Mouse (Mus musculus): ENCODE measurements around the gene Trim16. TPM values are rescaled to one million over a fixed set of nuclear protein-coding genes. Genes with fewer than 3 reads are reported as not detected.

Gene Trim16
- polyA plus RNA-seq, 1 experiment from 2014 or later, result 2.7 TPM

- ATAC-seq, result no peak
- no peak for DNase-seq (ENCODE audit: low spot score)
- peaks cover 5% of the 10 kb centered on the region for H3K4me1 ChIP-seq (ENCODE audit: control insufficient read depth, insufficient read depth, low read length)
- H3K9ac ChIP-seq (ENCODE audit: low read length), result no peak overlapping the region
- no peak overlapping the region for H3K4me2 ChIP-seq (ENCODE audit: low read length)
- no peak overlapping the region for H3K27ac ChIP-seq (ENCODE audit: low read depth, low read length)
- no peaks in the 10 kb centered on the region for H3K27me3 ChIP-seq (replicated peaks; ENCODE audit: control insufficient read depth, insufficient read depth, low read length)
- no peaks in the 10 kb centered on the region for H3K36me3 ChIP-seq (ENCODE audit: control insufficient read depth, insufficient read depth, low read length)
- 86% methylated on average over 9 of the region's 9 CpGs for WGBS
- H3K9me3 ChIP-seq (replicated peaks; ENCODE audit: control insufficient read depth, low read length), result no peaks in the 10 kb centered on the region
- no peak overlapping the region for H3K4me3 ChIP-seq (ENCODE audit: low read depth, low read length)
Measured at GRCm38 (mm10) chr11:62825222-62826105, 5.4 kb downstream of the Trim16 start.

GRCm38 (mm10) chr11:62826106-62826733 lies 6.2 kb downstream of the Trim16 start:
- no peak overlapping the region for H3K4me2 ChIP-seq (ENCODE audit: low read length)
- no peak overlapping the region for H3K4me3 ChIP-seq (ENCODE audit: low read depth, low read length)
- no peaks in the 10 kb centered on the region for H3K36me3 ChIP-seq (ENCODE audit: control insufficient read depth, insufficient read depth, low read length)
- no peaks in the 10 kb centered on the region for H3K4me1 ChIP-seq (ENCODE audit: control insufficient read depth, insufficient read depth, low read length)
- 85% methylated on average over 6 of the region's 6 CpGs for WGBS
- ATAC-seq (no peak), DNase-seq (ENCODE audit: low spot score) (no peak)
- H3K27ac ChIP-seq (ENCODE audit: low read depth, low read length), result no peak overlapping the region
- H3K27me3 ChIP-seq (replicated peaks; ENCODE audit: control insufficient read depth, insufficient read depth, low read length), result no peaks in the 10 kb centered on the region
- no peaks in the 10 kb centered on the region for H3K9me3 ChIP-seq (replicated peaks; ENCODE audit: control insufficient read depth, low read length)
- no peak overlapping the region for H3K9ac ChIP-seq (ENCODE audit: low read length)

GRCm38 (mm10) chr11:62827135-62827534 lies 7.1 kb downstream of the Trim16 start:
- no peak overlapping the region for H3K27ac ChIP-seq (ENCODE audit: low read depth, low read length)
- H3K9me3 ChIP-seq (replicated peaks; ENCODE audit: control insufficient read depth, low read length), result no peaks in the 10 kb centered on the region
- no peaks in the 10 kb centered on the region for H3K27me3 ChIP-seq (replicated peaks; ENCODE audit: control insufficient read depth, insufficient read depth, low read length)
- no peak overlapping the region for H3K4me2 ChIP-seq (ENCODE audit: low read length)
- DNase-seq (ENCODE audit: low spot score) (no peak), ATAC-seq (no peak)
- H3K36me3 ChIP-seq (ENCODE audit: control insufficient read depth, insufficient read depth, low read length), result no peaks in the 10 kb centered on the region
- H3K4me3 ChIP-seq (ENCODE audit: low read depth, low read length), result no peak overlapping the region
- WGBS, result 87% methylated on average over 4 of the region's 4 CpGs
- no peaks in the 10 kb centered on the region for H3K4me1 ChIP-seq (ENCODE audit: control insufficient read depth, insufficient read depth, low read length)
- no peak overlapping the region for H3K9ac ChIP-seq (ENCODE audit: low read length)

GRCm38 (mm10) chr11:62827911-62828310 lies 7.9 kb downstream of the Trim16 start:
- no peaks in the 10 kb centered on the region for H3K27me3 ChIP-seq (replicated peaks; ENCODE audit: control insufficient read depth, insufficient read depth, low read length)
- no peak overlapping the region for H3K27ac ChIP-seq (ENCODE audit: low read depth, low read length)
- WGBS, result 90% methylated on average over 3 of the region's 3 CpGs
- no peak overlapping the region for H3K4me2 ChIP-seq (ENCODE audit: low read length)
- DNase-seq (ENCODE audit: low spot score) (no peak), ATAC-seq (no peak)
- no peak overlapping the region for H3K9ac ChIP-seq (ENCODE audit: low read length)
- H3K9me3 ChIP-seq (replicated peaks; ENCODE audit: control insufficient read depth, low read length), result no peaks in the 10 kb centered on the region
- no peak overlapping the region for H3K4me3 ChIP-seq (ENCODE audit: low read depth, low read length)
- H3K36me3 ChIP-seq (ENCODE audit: control insufficient read depth, insufficient read depth, low read length), result no peaks in the 10 kb centered on the region
- no peaks in the 10 kb centered on the region for H3K4me1 ChIP-seq (ENCODE audit: control insufficient read depth, insufficient read depth, low read length)

GRCm38 (mm10) chr11:62830387-62830786 lies 10.4 kb downstream of the Trim16 start:
- Histone ChIP-seq H3K4me1 (ENCODE audit: control insufficient read depth, insufficient read depth, low read length) (no peaks in the 10 kb centered on the region), H3K9ac (ENCODE audit: low read length) (no peak overlapping the region), H3K4me3 (ENCODE audit: low read depth, low read length) (no peak overlapping the region), H3K36me3 (ENCODE audit: control insufficient read depth, insufficient read depth, low read length) (no peaks in the 10 kb centered on the region), H3K4me2 (ENCODE audit: low read length) (no peak overlapping the region), H3K27me3 (replicated peaks; ENCODE audit: control insufficient read depth, insufficient read depth, low read length) (no peaks in the 10 kb centered on the region), H3K27ac (ENCODE audit: low read depth, low read length) (no peak overlapping the region), H3K9me3 (replicated peaks; ENCODE audit: control insufficient read depth, low read length) (no peaks in the 10 kb centered on the region)
- ATAC-seq, result no peak
- WGBS, result 88% methylated on average over 2 of the region's 2 CpGs
- no peak for DNase-seq (ENCODE audit: low spot score)

GRCm38 (mm10) chr11:62831906-62832305 lies 11.9 kb downstream of the Trim16 start:
- no peaks in the 10 kb centered on the region for H3K27me3 ChIP-seq (replicated peaks; ENCODE audit: control insufficient read depth, insufficient read depth, low read length)
- H3K9me3 ChIP-seq (replicated peaks; ENCODE audit: control insufficient read depth, low read length), result no peaks in the 10 kb centered on the region
- no peak overlapping the region for H3K4me3 ChIP-seq (ENCODE audit: low read depth, low read length)
- no peaks in the 10 kb centered on the region for H3K36me3 ChIP-seq (ENCODE audit: control insufficient read depth, insufficient read depth, low read length)
- no peak overlapping the region for H3K9ac ChIP-seq (ENCODE audit: low read length)
- DNase-seq (ENCODE audit: low spot score), result no peak
- H3K27ac ChIP-seq (ENCODE audit: low read depth, low read length), result no peak overlapping the region
- H3K4me1 ChIP-seq (ENCODE audit: control insufficient read depth, insufficient read depth, low read length), result no peaks in the 10 kb centered on the region
- no peak overlapping the region for H3K4me2 ChIP-seq (ENCODE audit: low read length)
- no peak for ATAC-seq

- 86% methylated on average over 5 of the region's 5 CpGs for WGBS
- H3K36me3 ChIP-seq (ENCODE audit: control insufficient read depth, insufficient read depth, low read length), result no peaks in the 10 kb centered on the region
- DNase-seq (ENCODE audit: low spot score) (no peak), ATAC-seq (no peak)
- no peak overlapping the region for H3K27ac ChIP-seq (ENCODE audit: low read depth, low read length)
- no peaks in the 10 kb centered on the region for H3K9me3 ChIP-seq (replicated peaks; ENCODE audit: control insufficient read depth, low read length)
- no peak overlapping the region for H3K4me2 ChIP-seq (ENCODE audit: low read length)
- no peak overlapping the region for H3K9ac ChIP-seq (ENCODE audit: low read length)
- no peak overlapping the region for H3K4me3 ChIP-seq (ENCODE audit: low read depth, low read length)
- no peaks in the 10 kb centered on the region for H3K27me3 ChIP-seq (replicated peaks; ENCODE audit: control insufficient read depth, insufficient read depth, low read length)
- H3K4me1 ChIP-seq (ENCODE audit: control insufficient read depth, insufficient read depth, low read length), result no peaks in the 10 kb centered on the region
Measured at GRCm38 (mm10) chr11:62844562-62844961, 24.5 kb downstream of the Trim16 start.

- H3K27ac ChIP-seq (ENCODE audit: low read depth, low read length), result no peak overlapping the region
- H3K9ac ChIP-seq (ENCODE audit: low read length), result no peak overlapping the region
- 76% methylated on average over 3 of the region's 3 CpGs for WGBS
- H3K4me1 ChIP-seq (ENCODE audit: control insufficient read depth, insufficient read depth, low read length), result no peaks in the 10 kb centered on the region
- no peaks in the 10 kb centered on the region for H3K27me3 ChIP-seq (replicated peaks; ENCODE audit: control insufficient read depth, insufficient read depth, low read length)
- ATAC-seq (no peak), DNase-seq (ENCODE audit: low spot score) (no peak)
- no peak overlapping the region for H3K4me3 ChIP-seq (ENCODE audit: low read depth, low read length)
- no peak overlapping the region for H3K4me2 ChIP-seq (ENCODE audit: low read length)
- H3K36me3 ChIP-seq (ENCODE audit: control insufficient read depth, insufficient read depth, low read length), result no peaks in the 10 kb centered on the region
- H3K9me3 ChIP-seq (replicated peaks; ENCODE audit: control insufficient read depth, low read length), result no peaks in the 10 kb centered on the region
Measured at GRCm38 (mm10) chr11:62845730-62846129, 25.7 kb downstream of the Trim16 start.

All from forebrain, embryonic 14.5 days (tissue).